Mouse (Mus musculus) embryonic facial prominence, embryonic 10.5 days (tissue): ENCODE measurements around the gene Srbd1. TPM values are rescaled to one million over a fixed set of nuclear protein-coding genes. Genes with fewer than 3 reads are reported as not detected.

ENCODE experiments used
- DNase-seq: peaks from one replicate; pipeline ENCODE4 v3.0.0-alpha.2; 2017; ENCODE audit warnings: low spot score
- H3K27ac ChIP-seq: fragments of 300-500 bp; sonication (generic); replicated peaks from 2 replicates; pipeline ENCODE4 v1.5.1; 2016; ENCODE audit warnings: mild to moderate bottlenecking
- H3K27me3 ChIP-seq: fragments of 300-500 bp; sonication (generic); replicated peaks from 2 replicates; pipeline ENCODE4 v1.6.1; 2016; ENCODE audit warnings: low read depth, mild to moderate bottlenecking; ENCODE audit not compliant: poor library complexity, severe bottlenecking
- H3K36me3 ChIP-seq: fragments of 300-500 bp; sonication (generic); replicated peaks from 2 replicates; pipeline ENCODE4 v1.6.1; 2016; ENCODE audit warnings: mild to moderate bottlenecking, moderate library complexity
- H3K4me1 ChIP-seq: fragments of 300-500 bp; sonication (generic); 2 replicates; pipeline ENCODE4 v1.6.1; 2016
- H3K4me3 ChIP-seq: fragments of 300-500 bp; sonication (generic); 2 replicates; pipeline ENCODE4 v1.5.1; 2016; ENCODE audit warnings: mild to moderate bottlenecking, moderate library complexity
- H3K9me3 ChIP-seq: fragments of 300-500 bp; sonication (generic); 2 replicates; pipeline ENCODE4 v1.6.1; 2016; ENCODE audit warnings: mild to moderate bottlenecking
- WGBS: fragments of 180-500 bp; shearing (Covaris S2); methylation state at CpG from one replicate; pipeline ENCODE4 v1.1.7; 2016; 5-methylcytosine and 5-hydroxymethylcytosine counted together
- polyA plus RNA-seq: library from polyadenylated mRNA; unstranded; fragments of >200 nt; fragmentation: Nextera tagmentation; extraction: Ambion mirVana; gene quantifications from 2 replicates; pipeline ENCODE4 v1.2.1, GENCODE M21; 2016

Srbd1 gene
- polyA plus RNA-seq = 24.4 and 24.5 TPM in 2 replicates

GRCm38 (mm10) chr17:86145079-86145951, at the start of gene Srbd1:
Gene Srbd1, minus strand, starts transcription at chr17:86145175.
- Histone ChIP-seq H3K4me1 (peaks cover 14% of the 10 kb centered on the region), H3K9me3 (no peaks in the 10 kb centered on the region), H3K4me3 (peak within 1 kb of the TSS; percentile 80), H3K27me3 (no peaks in the 10 kb centered on the region), H3K36me3 (peaks cover 16% of the 10 kb centered on the region), H3K27ac (peak within 1 kb of the TSS; percentile 81)
- WGBS = 3% methylated on average over 40 of the region's 45 CpGs
- DNase-seq = peak; percentile 97

- H3K4me3 ChIP-seq = no peak overlapping the region
- H3K9me3 ChIP-seq = no peaks in the 10 kb centered on the region
- H3K27me3 ChIP-seq = no peaks in the 10 kb centered on the region
- H3K4me1 ChIP-seq = peaks cover 13% of the 10 kb centered on the region; the same call in 1 of the 2 replicates
- no peak overlapping the region for H3K27ac ChIP-seq
- no peak for DNase-seq
- H3K36me3 ChIP-seq = no peaks in the 10 kb centered on the region
- WGBS = 89% methylated on average over 6 of the region's 6 CpGs
Measured at GRCm38 (mm10) chr17:86193979-86194378, 49.0 kb upstream of the Srbd1 start.

- Histone ChIP-seq H3K27ac (no peak overlapping the region), H3K9me3 (no peaks in the 10 kb centered on the region), H3K4me1 (peaks cover 16% of the 10 kb centered on the region), H3K4me3 (no peak overlapping the region), H3K27me3 (no peaks in the 10 kb centered on the region), H3K36me3 (no peaks in the 10 kb centered on the region)
- WGBS = 83% methylated on average over 1 of the region's 1 CpGs
- no peak for DNase-seq
Measured at GRCm38 (mm10) chr17:86187777-86188176, 42.8 kb upstream of the Srbd1 start.

- H3K4me1 ChIP-seq = peaks cover 16% of the 10 kb centered on the region
- WGBS = 40% methylated on average over 7 of the region's 7 CpGs
- no peaks in the 10 kb centered on the region for H3K27me3 ChIP-seq
- no peak for DNase-seq
- H3K36me3 ChIP-seq = no peaks in the 10 kb centered on the region
- H3K4me3 ChIP-seq = no peak overlapping the region
- no peak overlapping the region; the same call in 1 of the 2 replicates for H3K27ac ChIP-seq
- H3K9me3 ChIP-seq = no peaks in the 10 kb centered on the region
Measured at GRCm38 (mm10) chr17:86185584-86185983, 40.6 kb upstream of the Srbd1 start.

- Histone ChIP-seq H3K9me3 (no peaks in the 10 kb centered on the region), H3K27me3 (no peaks in the 10 kb centered on the region), H3K4me3 (no peak overlapping the region), H3K27ac (no peak overlapping the region), H3K4me1 (peaks cover 16% of the 10 kb centered on the region), H3K36me3 (no peaks in the 10 kb centered on the region)
- 77% methylated on average over 9 of the region's 9 CpGs for WGBS
- no peak for DNase-seq
Measured at GRCm38 (mm10) chr17:86184552-86185209, 39.7 kb upstream of the Srbd1 start.

GRCm38 (mm10) chr17:86183788-86184187, 38.8 kb upstream of the Srbd1 start:
- WGBS = 24% methylated on average over 2 of the region's 2 CpGs
- H3K4me3 ChIP-seq = no peak overlapping the region
- H3K27ac ChIP-seq = no peak overlapping the region
- H3K4me1 ChIP-seq = peaks cover 16% of the 10 kb centered on the region
- DNase-seq = no peak
- no peaks in the 10 kb centered on the region for H3K36me3 ChIP-seq
- no peaks in the 10 kb centered on the region for H3K27me3 ChIP-seq
- no peaks in the 10 kb centered on the region for H3K9me3 ChIP-seq

- 79% methylated on average over 7 of the region's 7 CpGs for WGBS
- no peak for DNase-seq
- H3K27me3 ChIP-seq = 0 out of 2 replicates have a peak, but pooled peaks cover 1% of the 10 kb centered on the region
- H3K36me3 ChIP-seq = peaks cover 9% of the 10 kb centered on the region
- H3K27ac ChIP-seq = no peak overlapping the region
- H3K4me1 ChIP-seq = peaks cover 30% of the 10 kb centered on the region
- H3K9me3 ChIP-seq = no peaks in the 10 kb centered on the region
- no peak overlapping the region for H3K4me3 ChIP-seq
Measured at GRCm38 (mm10) chr17:86176722-86177121, 31.7 kb upstream of the Srbd1 start.

GRCm38 (mm10) chr17:86175516-86175915, 30.5 kb upstream of the Srbd1 start:
- no peaks in the 10 kb centered on the region for H3K9me3 ChIP-seq
- H3K27ac ChIP-seq = no peak overlapping the region
- 46% methylated on average over 9 of the region's 9 CpGs for WGBS
- H3K27me3 ChIP-seq = peaks cover 11% of the 10 kb centered on the region; the same call in 1 of the 2 replicates
- H3K4me3 ChIP-seq = no peak overlapping the region
- peaks cover 9% of the 10 kb centered on the region for H3K36me3 ChIP-seq
- peak; percentile 24 for DNase-seq
- H3K4me1 ChIP-seq = peaks cover 38% of the 10 kb centered on the region

GRCm38 (mm10) chr17:86170164-86170958, 25.4 kb upstream of the Srbd1 start:
- WGBS = 75% methylated on average over 9 of the region's 9 CpGs
- no peak for DNase-seq
- Histone ChIP-seq H3K27ac (no peak overlapping the region), H3K27me3 (peaks cover 30% of the 10 kb centered on the region), H3K9me3 (no peaks in the 10 kb centered on the region), H3K36me3 (peaks cover 9% of the 10 kb centered on the region), H3K4me3 (peak overlapping the region; percentile 83; the same call in 1 of the 2 replicates), H3K4me1 (peaks cover 47% of the 10 kb centered on the region)

- DNase-seq = no peak
- Histone ChIP-seq H3K27me3 (peaks cover 30% of the 10 kb centered on the region), H3K27ac (no peak overlapping the region), H3K9me3 (no peaks in the 10 kb centered on the region), H3K4me1 (peaks cover 42% of the 10 kb centered on the region), H3K36me3 (peaks cover 9% of the 10 kb centered on the region), H3K4me3 (peak overlapping the region; percentile 83)
- WGBS = 26% methylated on average over 6 of the region's 6 CpGs
Measured at GRCm38 (mm10) chr17:86169092-86169491, 24.1 kb upstream of the Srbd1 start.

- peaks cover 30% of the 10 kb centered on the region for H3K27me3 ChIP-seq
- peak overlapping the region; percentile 83 for H3K4me3 ChIP-seq
- no peaks in the 10 kb centered on the region for H3K9me3 ChIP-seq
- WGBS = under 1% methylated on average over 64 of the region's 64 CpGs
- peak overlapping the region; percentile 93 for H3K27ac ChIP-seq
- peaks cover 42% of the 10 kb centered on the region for H3K4me1 ChIP-seq
- DNase-seq = no peak
- peaks cover 8% of the 10 kb centered on the region for H3K36me3 ChIP-seq
Measured at GRCm38 (mm10) chr17:86168231-86168981, 23.4 kb upstream of the Srbd1 start.
